Mouse (Mus musculus): ENCODE results near the gene Igsf9. TPM values are rescaled to one million over a fixed set of nuclear protein-coding genes. Genes with fewer than 3 reads are reported as not detected.

Igsf9 gene
- total RNA-seq (2021): 10 to 100 TPM in 1 of 2 experiments, 1 to 10 TPM in 1; 6.0 to 10.6 TPM
- long read RNA-seq, experiment 1, partial matches to known transcripts: 2 of 3 reads
- long read RNA-seq, experiment 1, other reads (novel, unspliced or antisense): 1 of 3 reads
- long read RNA-seq, experiment 2, partial matches to known transcripts: 5 of 7 reads
- long read RNA-seq, experiment 2, other reads (novel, unspliced or antisense): 2 of 7 reads

DNA sequence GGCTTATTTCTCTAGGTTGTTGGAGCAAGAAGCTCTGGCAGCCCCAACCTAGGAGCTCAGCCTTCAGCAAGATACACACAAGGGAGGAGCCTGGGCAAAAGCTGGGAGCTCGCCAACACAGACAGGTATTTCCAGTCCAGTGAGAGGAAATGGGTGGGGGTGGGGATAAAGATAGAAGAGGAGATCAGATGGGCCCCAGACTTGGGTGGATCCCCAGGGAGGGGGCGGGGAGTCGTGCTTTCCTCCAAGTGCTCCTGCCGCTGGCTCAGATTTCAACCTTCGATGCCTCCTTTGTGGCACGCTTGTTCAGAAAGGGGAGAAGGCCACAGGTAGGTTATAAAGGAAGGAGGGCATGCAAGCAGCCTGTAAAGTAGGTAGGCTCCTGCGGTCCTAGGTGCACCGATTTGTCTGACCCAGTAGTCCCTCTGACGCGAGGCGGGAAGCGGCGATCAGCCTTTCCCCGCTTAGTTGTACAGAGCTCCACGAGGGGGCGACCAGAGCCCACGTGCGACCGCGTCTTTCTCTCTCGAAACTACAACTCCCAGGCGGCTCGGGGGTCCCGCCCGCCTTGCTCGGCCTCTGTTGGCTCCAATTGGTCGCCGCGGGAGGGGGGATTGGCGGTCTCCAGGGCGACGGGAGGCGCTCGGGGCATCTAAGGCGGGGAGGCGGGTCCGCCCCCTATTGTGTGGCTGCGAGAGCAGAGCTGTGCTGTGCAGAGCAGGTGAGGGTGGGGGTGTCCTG, at the start of gene Igsf9:
TSS of gene Igsf9 (plus strand) at position 249 of the 741 bp plus-strand sequence.
- peak; percentile 55 to 69 for DNase-seq (ENCODE audit: low spot score in 2 of 2)

DNA sequence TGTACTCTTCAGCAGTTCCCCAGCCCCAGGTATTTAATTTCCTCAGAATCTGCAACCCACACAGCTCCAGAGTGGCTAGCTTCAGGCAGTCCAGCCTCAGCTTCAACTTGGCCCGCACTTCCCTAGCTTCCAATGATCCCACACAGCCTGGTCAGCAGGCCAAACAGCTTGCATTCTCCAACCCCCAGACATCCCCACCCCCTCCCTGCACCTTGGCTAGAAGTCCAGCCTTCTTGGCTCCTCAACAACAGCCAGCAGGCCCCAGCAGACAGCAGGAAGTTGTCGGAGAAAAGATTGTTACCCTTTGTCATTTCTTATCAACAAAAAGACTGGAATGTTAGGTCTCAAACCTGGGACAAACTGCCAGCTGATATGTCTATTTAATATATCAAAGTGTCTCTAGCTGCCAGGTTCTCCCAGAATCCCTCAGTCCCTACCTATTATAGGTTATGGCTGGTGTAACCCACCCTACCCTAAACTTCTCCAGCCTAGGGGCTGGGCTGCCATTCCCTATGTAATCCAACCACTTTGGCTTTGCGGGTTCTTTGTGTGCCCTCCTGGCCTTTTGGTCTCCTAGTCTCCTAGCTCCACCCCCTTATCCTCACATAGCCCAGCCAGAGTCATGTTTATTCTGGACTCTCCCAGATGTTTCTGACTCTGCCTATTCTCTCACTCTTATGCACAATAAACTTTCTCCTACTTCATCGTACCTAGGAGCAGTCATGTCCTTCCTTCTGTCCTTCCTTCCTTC, 49.6 kb upstream of the Igsf9 start:
- no peak for DNase-seq (ENCODE audit: low spot score in 2 of 2)

DNA sequence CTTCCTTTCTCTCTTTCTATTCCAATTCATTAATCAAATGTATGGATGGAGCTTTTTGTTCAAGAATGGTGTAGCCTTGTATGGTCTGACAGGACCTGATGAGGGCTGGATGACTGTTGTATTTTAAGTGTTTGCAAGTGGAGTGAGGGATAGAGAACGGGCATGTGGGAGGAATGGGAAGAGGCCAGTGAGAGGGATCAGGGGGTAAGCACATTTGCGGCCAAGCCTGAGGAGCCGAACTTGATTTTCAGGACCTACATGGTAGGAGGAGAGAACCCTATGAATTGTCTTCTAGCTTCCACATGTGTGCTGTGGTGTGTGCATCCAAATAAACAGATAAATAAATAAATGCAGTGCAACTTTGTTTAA, 49.0 kb upstream of the Igsf9 start:
- DNase-seq (ENCODE audit: low spot score in 2 of 2): no peak

DNA sequence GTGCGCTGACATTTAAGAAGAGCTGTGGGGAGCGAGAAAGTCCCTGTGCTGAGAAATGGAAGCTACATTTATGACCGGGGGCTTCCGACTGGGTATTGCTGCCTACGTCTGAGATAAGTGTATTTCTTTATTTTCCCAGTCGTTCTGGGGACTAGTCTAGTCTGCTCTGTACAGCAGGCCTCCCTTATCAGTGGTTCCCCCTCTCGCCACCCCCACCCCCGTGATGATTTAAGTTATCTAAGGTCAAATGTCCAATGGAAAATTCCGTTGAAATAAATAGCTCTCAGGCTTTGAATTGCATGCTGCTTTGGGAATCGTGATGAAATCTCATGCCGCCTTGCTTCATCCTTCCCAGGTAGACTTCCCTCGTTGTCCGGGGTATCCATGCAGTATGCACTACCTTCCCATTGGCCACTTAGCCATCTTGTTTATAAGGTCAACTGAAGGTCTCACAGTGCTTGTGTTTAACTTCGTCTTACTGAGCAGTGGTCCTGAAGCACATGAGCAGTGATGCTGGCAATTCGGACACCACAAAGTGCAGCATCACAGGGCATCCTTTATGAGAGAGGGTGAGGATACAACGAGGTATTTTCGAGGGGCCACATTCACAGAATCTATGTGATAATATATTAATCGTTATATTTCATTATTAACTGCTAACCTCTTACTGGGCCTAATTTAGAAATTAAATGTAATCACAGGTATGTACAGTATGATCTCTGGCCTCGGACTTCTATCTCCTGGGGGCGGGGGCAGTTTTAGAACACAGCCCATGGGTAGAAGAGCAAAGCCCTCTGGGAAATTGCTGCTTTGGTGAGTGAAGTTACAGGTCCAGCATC, 48.4 kb upstream of the Igsf9 start:
- DNase-seq (ENCODE audit: low spot score in 2 of 2): no peak

DNA sequence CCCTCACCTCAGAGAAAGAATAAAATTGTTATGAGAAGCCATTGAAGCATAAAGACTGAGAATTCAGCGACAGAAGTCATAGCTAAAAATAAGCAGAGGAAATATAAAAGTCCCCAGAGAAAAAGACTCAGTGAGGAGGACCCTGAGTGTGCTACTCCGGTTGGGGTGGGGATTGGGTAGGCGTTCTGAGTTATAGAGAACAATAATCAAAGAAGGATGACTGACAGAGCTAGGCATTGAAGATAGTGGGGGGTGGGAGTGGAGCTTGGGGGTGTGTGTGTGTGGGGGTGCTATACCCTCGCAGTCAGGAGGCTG, 47.8 kb upstream of the Igsf9 start:
- DNase-seq (ENCODE audit: low spot score in 2 of 2): no peak

DNA sequence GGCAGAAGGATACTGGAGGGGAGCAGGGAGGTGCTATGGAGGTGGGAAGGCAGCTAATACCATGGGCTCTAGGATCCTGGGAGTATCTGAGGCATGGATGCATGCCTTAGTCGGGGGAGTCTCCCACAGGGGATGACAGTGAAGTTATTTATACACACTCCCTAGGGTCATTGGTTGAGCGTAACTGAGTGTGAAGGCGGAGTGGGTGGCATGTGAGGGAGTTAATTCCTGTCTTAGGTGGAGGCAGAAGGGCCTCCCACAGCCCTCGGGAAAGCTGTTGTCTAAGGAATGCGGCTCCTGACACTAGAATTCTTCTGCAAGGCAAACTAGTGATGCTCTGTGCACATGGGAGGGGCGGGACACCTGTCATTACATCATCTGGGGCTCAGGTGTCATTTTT, 44.8 kb upstream of the Igsf9 start:
- no peak for DNase-seq (ENCODE audit: low spot score in 2 of 2)

DNA sequence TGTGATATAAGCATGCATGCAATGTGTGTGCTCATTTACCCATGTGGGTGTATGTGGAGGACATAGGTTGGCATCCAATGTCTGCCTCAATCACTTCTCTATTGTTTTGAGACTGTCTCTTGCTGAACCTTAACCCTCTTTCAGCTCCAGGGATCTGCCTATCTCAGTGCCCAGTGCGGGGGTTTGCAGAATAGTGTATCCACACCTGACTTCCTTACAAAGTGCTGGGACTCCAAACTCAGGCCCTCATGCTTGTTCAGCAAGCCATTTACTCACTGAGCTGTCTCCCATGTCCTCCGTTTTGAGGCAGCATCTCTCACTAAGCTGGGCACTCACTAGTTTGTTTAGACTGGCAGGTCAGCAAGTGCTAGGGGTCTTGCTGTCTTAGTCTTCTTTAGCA, 43.0 kb upstream of the Igsf9 start:
- DNase-seq (ENCODE audit: low spot score in 2 of 2): no peak

DNA sequence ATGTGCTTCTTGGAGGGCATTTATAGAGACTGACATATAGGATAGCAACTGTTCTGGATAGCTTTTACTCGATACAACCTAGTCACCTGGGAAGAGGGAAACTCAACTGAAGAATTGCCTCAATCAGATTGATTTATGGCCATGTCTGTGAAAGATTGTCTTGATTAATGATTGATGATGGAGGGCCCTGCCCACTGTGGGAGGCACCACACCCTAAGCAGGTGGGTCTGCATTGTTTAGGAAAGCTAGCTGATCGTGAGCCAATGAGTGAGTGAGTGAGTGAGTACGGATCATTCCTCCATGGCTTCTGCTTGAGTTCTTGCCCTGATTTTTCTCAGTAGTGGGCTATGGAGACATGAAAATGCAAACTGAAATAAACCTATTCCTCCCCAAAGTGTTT, 41.1 kb upstream of the Igsf9 start:
- DNase-seq (ENCODE audit: low spot score in 2 of 2): no peak

DNA sequence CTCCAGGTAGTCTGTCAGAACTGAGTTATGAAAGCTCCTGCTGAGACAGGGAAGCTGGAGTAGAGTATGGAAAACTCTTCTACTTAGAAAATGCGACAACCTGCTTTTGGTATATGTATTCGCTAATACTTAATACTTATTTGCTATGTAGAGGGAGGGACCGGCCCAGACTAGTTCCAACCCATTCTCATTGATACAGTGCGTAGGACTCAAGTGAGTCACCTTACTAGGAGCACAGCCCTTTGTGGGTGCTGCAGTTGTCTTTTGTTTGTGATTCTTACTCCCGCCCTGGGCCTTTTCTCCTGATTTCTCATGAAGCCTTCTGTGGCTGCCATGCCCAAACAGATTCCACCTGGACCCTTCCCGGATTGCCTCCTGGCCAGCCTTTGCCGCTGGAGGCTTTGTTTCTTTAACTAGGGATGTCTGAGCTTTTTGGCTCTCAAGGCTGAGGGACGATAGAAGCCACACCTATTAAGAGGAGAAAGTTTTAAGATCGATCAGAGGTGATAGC, 39.6 kb upstream of the Igsf9 start:
- no peak for DNase-seq (ENCODE audit: low spot score in 2 of 2)

DNA sequence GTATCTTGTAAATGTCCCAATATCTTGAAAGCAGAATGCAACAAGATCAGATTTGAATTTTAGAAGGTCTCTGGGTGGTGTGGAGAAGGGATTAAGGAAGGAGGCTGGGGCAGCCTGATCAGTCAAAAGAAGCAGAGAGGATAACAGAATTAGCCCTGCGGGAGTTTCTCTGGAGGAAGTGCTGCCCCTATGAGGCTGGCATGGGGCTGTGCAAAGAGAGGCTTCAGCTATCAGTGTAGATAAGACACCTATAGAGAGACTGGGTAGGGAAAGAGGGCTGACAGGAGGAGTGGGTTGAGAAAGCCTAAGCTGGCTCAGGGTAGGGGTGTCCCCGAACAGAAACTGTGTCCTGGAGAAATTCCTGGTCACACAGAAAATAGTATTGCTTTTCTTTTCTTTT, 31.4 kb upstream of the Igsf9 start:
- no peak for DNase-seq (ENCODE audit: low spot score in 2 of 2)

DNA sequence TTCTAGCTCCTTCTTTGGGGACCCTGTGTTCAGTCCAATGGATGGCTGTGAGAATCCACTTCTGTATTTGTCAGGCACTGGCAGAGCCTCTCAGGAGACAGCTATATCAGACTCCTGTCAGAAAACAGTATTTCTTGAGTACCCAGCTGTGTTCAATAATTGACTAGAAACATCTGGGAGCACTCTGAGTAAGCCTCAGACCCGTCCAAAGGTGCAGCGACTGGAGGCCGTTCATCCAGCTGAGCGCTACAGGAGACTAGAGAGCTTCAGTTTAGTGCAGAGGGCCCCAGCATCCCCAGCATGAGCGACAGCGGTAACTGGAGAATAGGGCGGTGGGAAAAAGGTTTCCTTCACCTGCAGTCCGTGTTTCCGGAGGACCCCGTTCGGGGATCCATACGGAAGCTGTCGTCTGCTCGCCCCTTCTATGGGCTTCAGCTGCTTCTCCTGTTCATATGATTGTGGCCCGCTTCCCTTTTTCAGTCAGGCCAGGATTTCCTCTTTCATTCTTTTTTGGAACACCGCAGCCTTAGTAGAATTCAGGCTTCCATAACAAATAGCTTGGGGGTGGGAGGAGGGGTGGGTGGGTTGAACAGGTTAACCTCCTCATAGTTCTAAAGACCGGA, 30.6 kb upstream of the Igsf9 start:
- DNase-seq (ENCODE audit: low spot score in 2 of 2): no peak

DNA sequence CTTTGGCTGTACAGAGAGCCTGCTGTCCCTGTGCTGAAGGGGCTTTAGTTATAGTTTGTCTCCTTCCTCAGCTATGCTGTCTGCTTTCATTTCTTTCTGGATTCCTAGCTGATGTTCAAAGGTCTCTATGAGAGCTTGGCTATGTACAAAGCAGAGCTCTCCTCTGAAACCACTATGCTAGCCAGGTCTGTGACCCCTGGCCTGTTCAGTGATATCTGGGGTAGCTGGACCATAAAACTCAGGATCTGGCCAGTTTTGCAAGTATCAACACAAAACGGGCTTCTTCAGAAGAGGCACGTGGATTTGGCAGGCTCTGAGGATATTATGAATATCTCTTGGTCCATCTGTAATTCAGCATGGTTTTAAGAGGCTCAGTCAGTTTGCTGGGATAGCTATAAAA, 28.7 kb upstream of the Igsf9 start:
- no peak for DNase-seq (ENCODE audit: low spot score in 2 of 2)

DNA sequence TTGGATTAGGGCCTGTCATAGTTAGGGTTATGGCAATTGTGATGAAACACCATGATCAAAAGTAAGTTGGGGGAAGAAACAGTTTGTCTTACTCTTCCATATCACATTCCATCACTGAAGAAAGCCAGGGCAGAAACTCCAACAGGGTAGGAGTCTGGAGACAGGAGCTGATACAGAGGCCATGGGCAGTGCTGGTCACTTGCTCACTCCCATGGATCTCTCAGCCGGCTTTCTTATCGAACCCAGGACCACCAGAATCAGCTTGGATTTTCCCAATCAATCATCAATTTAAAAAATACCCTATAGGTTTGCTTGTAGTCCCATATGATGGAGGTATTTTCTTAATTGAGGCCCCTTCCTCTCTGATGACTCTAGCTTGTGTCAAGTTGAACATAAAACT, 27.8 kb upstream of the Igsf9 start:
- no peak for DNase-seq (ENCODE audit: low spot score in 2 of 2)

DNA sequence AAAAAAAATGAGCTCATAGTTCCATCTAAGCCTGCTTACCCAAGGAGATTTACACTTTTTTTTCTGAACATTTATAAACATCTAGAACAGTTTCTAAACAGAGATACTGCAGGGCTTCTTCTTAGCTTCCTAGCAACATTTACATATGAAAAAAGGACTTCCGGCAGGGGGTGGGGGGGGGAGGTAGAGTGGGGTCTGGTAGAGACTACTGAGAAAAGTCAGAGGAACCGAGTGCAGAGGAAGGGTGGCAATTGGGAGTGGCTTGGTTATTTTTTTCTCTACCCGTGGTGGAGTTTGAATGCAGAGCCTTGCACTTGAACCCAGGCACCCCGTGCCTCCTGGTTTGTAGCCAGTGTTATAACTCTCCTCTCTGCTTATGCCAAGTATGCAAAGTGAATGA, 26.2 kb upstream of the Igsf9 start:
- no peak for DNase-seq (ENCODE audit: low spot score in 2 of 2)

DNA sequence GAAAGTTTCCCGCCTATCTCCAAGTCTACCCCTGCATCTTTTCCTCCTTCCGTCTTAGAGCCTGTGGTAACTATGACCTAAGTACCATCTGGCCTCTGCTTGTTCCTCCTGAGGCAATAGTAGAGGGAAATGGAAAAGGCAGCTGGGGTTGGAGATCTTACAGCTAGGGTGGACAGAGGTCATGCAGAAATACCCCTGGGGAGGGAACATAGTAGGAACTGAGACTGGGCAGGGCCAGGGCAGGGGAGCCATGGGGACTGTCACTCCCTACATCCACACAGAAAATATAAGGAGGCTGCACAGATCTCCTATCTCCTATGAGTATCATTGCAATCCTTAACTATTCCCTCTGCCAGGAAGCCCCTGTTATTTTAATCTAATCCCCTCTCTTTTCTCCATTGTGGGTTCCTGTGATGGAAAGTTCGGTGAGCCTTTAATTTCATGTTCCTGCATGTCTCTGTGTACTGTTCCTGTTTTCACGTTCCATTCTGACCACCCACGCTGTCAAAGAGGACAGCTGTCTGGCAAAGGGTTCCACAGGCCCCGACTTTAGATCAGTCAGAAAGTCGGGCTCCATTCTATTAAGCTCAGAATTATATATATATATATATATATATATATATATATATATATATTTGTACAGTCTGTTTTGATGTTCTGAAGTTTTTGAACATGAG, 25.4 kb upstream of the Igsf9 start:
- no peak for DNase-seq (ENCODE audit: low spot score in 2 of 2)

DNA sequence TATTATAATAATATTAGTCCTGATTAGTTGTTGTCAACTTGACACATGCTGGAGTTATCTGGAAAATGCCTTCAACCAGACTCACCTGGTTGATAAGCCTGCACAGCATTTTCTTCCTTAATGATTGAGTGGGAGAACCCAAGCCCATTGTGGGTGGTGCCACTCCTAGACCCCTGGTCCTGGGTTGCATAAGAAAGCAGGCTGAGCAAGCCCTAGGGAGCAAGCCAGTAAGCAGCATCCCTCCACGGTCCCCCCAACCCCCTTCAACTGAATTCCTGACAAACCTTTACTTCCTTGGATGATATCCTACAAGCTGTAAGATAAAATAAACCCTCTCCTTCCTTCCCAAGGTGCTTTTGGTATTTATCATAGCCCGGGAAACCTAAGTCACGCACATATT, 24.4 kb upstream of the Igsf9 start:
- DNase-seq (ENCODE audit: low spot score in 2 of 2): no peak

DNA sequence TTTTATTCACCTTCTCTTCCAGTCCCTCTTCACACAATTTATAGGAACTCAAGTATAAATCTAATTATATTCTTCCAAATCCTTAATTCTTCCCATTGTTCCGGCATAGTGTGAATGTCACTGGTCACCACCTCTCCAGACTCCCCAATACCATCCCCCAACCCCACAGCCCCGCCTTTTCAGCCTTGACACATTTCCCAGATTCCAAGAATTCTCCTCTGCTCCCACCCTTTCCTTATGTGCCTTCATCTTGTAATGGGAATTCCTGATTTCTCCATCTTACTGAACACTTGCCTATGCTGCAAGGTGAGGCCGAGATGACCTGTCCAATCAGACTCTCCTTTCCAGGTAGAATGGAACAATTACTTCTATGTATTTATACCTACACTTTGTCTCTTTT, 23.5 kb upstream of the Igsf9 start:
- no peak for DNase-seq (ENCODE audit: low spot score in 2 of 2)

DNA sequence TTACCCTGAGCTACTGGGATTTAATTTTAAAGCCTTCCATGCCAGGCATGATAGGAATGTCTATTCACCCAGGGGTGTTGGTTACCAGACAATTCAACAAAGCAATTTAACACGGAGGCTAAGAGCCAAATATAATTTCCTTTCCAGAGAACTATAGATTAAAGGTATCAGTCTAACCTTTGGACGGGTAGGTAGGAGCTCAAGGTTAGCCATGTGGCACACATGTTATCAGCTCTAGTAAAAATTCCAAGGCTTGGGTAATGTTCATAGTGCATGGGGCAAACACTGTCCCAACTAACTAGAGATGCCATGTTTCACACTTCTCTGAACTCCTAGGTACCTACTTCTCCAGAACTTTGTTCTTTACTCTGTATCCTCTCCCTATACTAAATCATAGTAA, 20.0 kb upstream of the Igsf9 start:
- no peak for DNase-seq (ENCODE audit: low spot score in 2 of 2)

DNA sequence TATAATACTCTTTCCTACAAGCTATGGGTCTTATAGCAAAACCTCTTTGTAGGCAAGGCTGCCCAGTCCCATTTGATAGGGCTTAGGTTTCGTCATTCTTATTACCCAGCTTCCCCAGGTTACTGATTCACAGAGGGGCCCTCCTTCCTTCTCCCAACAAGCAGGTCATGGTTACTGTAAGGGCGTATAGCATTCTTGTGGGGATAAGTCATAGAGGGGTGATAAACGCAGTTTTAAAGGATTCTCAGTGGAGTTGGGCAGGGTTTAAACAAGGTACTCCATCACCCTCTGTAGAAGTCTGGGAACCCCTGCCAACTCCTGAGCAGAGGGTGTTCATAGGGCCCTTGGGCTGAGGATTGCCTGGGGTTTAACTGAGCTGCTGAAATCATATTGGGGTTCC, 19.1 kb upstream of the Igsf9 start:
- DNase-seq (ENCODE audit: low spot score in 2 of 2): no peak

Data from adrenal gland, postnatal 4 days (tissue).